Mouse (Mus musculus): ENCODE measurements at regions not wholly inside any gene's neighbourhood (a gene's known extent, or its start where the extent isn't known, plus 50 kb on each side); places are given as distances from the start of the nearest gene placed in this dataset.
"Not testable (repeated sequence)": the region's sequence is repeated elsewhere in the genome, so short reads cannot be mapped to it uniquely, and the experiment has no call there.

DNA sequence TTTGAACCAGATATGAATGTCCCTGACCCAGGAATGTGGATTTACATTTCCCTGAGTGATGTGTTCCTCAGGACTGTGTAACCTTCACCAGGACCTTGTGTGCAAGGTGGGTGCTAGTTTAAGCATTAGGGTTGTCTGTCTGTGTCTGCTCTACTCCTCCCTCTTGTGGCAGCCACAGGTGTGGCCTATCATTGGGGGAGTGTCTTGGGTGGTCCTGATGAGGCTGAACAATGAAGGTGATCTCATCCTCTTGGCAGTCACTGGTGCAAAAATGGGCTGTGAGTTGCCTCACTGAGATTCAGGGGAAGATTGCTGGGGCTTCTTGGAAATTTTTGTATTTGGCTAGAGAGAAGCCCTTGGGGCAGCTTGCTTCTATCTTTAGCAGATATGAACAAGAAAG lies 179.4 kb upstream of the Ube2e1 start:
- no peak for DNase-seq

DNA sequence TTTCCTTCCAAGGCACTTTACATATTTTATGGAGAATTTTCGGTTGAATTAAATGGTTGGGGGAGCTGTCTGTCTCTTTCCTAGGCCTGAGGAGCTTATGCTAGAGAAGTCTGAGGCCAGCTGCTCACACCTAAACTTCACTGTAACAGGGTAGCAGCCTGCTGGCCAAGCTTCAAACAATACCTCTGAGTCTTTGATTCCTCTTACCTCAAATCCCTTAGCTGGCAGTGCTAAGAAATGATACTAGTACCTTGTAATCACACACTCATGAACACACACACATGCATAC lies 176.6 kb upstream of the Ube2e1 start:
- no peak for DNase-seq

DNA sequence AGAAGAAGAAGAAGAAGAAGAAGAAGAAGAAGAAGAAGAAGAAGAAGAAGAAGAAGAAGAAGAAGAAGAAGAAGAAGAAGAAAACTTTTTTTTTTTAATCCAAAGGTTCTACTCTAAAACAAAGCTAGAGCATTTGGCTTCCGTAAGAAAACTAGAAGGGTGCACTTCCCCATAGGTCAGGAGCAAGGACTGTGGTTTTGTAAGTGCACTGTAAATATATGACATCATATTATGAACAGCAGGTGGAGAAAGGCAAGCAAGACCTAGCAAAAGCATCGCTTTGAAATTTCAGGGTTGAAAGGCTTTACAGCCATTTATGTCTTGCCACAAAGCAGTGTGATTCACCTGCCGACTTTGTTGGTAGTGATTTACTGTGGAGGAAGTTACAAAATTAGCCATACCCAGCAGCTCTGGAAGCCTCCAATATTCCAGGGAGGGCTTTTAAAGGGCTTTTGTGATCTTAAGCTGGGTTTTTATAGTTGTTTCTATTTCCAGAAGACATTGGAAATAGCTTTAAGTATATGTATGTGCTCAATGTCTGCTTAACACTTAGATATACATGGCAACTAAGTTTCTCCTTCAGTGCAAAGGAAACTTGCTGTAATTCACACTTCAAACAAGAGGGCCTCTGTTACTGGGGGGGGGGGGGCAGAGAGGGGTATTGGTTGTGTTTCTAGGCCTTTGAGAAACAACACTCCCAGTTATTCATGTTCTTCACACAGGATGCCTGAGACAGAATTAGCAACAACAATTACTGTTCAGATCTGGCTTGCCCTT lies 176.1 kb upstream of the Ube2e1 start:
- DNase-seq: no peak

DNA sequence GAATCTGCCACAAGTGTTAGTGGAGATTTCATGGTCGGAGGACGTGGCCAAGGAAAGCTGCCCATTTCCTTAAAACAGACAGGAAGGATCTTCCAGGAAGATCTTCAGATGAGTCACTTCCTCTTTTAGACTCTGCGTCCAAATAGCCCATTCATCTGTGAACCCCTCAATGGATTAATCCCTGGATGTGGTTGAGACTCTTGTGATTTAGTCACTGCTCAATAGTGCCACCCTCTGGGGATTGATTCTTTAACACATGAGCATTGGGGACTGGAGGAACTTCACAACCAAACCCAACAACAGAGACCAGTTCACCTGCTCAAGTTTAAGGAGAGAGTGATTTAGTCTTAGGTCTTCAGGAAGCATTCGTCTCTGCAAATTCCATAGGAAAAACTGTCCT lies 174.5 kb upstream of the Ube2e1 start:
- peak; percentile 10 for DNase-seq

DNA sequence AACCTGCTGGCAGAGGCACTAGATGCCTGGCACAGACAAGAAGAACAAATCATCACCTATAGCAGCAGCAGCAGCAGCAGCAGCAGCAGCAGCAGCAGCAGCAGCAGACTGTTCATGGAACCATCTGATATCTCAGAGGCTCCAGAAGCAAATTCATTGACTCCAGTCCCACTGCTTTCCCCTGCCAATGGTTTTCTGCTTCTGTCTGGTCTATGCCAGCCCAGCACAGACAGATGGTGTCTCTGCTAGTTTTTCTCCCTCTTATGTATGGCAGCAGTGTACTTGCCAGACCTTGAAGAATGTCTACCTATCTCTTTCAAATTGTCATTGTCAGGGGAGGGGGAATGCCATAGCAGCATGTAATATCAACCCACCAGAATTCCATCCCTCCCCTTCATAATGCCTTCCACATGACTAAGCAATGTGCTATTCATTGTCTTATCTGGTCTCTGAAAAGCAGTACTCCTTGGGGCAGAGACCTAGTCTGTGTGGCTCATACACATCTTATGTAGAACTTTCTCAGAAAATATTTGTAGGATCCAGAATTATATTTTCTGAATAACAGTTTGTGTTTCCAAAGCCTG lies 168.7 kb upstream of the Ube2e1 start:
- no peak for DNase-seq

DNA sequence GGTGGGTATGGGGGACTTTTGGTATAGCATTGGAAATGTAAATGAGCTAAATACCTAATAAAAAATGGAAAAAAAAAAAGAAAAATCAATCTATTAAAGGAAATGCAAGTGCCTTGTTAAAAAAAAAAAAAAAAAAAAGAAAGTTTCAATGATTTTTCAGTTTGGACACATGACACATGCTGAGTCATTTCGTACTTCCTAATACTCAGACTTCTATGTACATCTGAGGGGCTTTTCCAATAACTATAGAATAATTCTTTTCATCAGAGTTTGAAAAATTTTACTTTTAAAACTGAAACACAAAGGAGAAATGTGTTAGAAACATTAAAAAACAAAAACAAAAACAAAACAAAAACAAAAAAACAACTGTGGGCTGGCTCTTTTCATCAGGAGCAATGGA lies 162.4 kb upstream of the Ube2e1 start:
- no peak for DNase-seq

DNA sequence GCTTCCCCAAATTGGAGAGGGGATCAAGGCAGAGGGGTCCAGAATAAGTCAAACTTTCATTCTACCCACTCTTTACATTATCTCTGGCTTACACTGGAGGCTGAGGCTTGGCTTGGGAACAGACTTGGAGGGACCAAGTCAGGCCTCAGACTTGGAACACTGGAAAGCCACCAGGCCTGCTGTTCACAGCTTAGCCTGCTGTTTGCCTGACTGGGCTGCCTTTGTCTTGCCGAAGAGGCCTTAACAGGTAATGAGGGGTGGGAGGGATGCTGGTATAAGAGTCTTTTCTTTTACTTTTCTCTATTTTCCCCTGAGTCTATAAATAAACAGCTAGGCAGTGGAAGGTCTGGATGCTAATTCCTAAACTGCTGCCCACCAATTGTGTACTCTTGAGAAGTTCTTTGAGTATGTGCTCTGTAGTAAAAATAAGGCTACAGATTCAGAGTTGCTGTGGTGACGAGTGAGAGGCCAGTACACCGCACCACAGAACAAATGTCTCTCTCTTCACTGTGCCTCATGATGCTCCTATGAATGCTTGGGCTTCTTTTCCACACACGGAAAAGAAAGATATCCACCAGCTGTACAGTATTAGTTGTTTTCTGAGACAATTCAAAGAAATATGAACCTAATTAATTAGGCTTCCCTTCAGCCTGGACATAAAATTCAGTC lies 154.6 kb upstream of the Ube2e1 start:
- DNase-seq: no peak

DNA sequence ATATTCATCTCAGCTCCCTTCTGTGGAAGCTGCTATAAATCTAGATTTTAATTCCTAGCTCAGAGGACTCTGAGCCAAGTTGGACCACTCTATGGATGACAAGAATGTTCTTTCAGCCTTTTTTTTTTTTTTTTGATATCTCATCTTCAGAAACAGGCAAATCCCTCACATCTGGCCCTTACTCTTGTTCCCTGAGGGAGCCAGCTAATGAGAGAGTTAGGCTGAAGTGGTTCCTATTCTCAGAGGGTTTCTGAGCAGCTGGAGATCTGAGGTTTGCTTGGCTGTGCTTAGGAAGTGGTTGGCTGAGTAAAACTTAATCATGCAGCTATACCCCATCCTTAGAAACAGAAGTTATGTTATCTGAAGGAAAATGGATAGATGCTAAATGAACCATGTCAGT lies 153.9 kb upstream of the Ube2e1 start:
- DNase-seq: no peak

DNA sequence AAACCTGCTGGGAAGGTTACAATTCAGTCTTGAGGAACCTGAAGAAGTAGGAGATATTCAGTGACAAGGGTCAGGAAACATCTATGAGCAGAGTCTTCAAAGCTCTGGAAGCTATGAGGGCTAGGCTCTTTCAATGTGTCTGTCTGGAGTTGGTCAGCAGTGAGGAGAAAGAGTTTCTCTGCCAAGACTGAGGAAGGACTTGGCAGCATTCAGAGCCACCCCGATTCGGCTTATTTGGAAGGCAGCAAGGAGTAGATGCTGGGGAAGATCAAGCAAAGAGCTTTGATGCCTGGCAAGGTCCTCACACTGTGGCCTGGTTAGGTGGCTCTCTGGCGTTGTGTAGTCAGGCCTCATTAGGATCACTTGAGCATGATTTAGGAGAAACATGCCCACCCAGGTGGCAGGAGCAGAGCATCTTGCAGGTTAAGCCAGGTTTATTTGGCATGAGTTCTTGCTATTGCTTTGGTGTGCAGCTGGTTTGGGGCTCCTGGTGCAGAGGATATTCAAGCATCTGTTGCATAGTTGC lies 145.2 kb upstream of the Ube2e1 start:
- DNase-seq: peak; percentile 30

DNA sequence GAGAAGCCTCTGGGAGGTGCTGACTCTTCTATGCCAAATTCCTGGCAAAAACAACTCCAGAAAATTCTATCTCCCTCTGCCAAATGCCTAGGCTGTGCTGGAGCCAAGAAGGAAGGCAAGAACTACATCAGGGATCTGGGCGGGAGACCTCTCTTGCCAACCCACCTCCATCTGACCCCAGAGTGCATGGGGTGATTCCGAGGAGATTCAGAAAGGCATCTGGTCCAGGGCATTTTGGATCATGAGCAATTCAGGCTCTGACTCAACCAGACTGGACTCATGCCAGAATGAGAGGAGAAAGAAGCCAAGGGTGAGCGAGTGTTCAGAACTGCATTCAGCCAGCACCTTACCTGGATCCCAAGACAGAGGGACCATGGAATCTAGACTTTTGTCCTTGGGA lies 137.0 kb upstream of the Ube2e1 start:
- peak; percentile 71 for DNase-seq

DNA sequence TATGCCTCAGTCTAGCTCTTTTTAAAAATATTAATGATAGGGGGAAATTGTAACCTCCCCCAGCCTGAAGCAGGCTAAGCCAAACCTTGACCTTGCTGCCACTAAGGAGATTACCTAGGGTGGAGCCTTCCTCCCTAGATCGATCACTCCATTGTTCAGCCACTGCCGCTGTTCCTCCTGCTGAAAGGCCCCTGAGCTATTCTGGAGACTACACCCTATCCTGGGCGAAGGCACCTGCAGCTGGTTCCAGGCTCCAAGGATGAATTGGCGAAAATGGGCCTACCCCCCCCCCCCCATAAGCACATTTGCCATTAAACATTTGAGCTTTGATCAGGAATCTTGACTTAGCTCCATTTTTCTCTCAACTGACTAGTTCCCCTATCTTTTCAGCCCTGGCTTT lies 135.2 kb upstream of the Ube2e1 start:
- not testable (repeated sequence) for DNase-seq

DNA sequence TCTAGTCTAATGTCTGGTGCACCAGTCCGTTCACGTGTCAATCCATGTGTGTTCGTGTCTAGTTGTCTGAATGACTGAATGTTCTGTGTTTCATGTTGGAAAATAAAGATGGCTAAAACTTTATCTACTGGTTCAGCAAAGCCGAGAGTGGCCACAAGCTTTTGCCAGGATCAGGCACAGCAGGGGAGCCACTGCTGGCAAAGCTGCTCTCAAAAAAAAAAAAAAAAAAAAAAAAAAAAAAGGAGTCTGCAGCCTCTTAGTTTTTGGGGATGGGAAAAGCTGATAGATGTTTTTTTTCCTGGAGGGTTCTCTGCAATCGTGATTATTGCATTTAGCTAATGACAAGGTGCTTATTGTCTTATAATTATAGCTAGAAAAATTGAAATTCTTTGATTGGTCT lies 132.5 kb upstream of the Ube2e1 start:
- not testable (repeated sequence) for DNase-seq

DNA sequence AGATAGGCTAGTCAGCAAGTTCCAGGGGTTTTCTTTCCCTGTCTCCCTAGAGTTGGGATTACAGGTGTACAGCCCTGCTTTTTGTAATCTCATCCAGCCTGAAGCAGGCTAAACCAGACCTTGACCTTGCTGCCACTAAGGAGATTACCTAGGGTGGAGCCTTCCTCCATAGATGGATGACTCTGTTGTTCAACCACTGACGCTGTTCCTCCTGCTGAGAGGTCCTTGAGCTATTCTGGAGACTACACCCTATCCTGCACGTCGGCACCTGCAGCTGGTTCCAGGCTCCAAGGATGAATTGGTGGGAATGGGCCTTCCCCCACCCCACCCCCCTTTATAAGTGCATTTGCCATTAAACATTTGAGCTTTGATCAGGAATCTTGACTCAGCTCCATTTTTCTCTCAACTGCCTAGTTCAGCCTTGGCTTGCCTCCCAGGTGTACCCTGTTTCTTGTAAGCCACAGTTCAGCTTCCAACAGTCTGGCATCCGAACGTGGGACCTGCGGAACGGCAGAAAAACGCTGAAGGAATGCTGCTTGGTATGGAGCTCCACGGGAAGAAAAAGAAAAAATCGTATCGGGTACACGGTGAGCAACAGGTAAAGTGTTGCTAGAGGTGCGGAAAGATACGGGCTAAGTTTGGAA lies 131.7 kb upstream of the Ube2e1 start:
- DNase-seq: no peak

DNA sequence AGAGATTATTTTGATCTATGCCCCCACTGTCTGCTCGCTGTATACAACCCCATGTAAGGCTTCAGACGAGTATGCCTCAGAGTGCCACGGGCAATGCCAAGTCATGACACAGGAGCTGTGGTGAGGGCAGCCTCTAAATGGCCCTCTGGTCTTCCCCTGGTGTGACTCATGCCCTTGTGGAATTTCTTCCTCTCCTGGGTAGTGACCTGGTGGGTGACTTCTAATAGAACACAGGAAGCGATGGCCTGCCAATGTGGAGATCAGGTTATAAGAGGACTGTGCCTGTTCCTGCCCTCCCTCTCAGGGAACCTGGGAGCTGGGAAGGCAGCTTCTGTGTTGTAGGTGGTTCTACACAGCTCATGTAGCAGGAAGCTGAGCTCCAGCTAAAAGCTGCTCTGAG lies 130.7 kb upstream of the Ube2e1 start:
- no peak for DNase-seq

DNA sequence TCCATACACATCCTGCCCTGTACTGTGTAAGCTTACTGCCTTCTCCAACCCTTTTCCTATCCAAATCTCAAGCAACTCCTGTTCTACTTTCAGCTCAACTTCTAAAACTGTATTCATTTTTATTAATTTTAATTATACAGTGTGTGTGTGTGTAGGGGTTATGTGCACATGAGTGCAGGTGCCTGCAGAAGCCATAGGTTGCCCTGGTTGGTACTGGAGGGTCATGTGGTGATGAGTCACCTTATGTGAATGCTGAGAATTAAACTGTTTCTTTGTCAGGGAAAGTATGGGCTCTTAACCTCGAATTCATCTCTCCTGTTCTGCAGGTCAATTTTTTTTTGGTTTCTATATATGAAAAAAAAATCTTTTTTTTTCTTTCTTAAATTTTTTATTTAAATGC lies 117.0 kb upstream of the Ube2e1 start:
- no peak for DNase-seq

DNA sequence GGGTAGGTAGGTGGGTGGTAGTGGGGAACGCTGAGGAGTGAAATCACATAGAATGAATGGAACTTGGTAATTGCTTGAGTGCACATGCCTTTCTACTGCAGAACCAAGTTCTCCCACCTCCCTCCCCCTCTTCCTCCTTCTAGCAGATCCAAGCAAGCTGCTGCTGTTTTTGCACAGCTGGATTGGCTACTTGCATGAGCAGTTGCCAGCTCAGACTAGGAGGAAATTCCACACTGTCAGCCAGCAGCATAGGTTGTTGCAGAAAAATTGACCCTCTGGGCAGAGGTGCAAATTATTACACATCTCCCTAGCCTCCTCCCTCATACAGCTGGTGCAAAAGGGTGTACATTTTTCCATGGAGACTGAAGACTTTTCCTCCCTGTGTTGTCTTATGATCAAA lies 112.8 kb upstream of the Ube2e1 start:
- no peak for DNase-seq

DNA sequence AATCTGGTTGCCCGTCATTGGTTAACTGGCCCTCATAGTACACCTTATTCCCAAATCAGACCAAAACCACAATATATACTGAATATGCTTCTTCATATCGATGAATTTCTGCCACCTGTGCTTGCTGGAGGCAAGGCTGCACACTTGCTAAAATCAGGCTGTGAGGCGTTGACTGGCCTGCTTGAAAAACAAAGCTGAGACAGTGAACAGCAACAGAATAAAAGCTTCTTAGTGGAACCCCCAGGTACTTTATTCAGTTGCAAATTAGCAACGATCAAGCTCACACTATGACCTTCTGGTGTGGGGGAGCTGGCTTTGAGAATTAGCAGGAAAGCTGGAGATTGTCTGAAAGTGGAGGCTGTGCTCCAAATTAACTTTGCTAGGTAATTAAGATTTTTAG lies 97.3 kb upstream of the Ube2e1 start:
- not testable (repeated sequence) for DNase-seq

DNA sequence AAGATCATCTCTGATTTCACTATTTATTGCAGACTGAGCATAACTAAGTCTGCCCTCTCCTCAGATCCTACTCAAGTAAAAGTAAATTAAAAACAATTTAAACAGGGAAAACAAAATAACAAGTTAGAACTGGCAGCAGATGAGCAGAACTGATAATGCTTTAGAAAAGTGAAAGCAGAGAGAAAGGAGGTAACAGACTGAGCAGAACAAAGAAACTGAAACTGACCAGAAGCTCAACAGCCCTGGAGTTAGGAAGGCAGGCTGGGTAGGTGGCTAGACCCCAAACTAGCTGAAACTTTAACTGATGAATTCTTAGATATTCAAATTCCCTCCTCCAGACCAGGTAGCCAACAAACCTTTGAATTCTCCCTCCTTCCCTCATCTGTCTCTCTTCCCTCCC lies 94.2 kb upstream of the Ube2e1 start:
- no peak for DNase-seq

DNA sequence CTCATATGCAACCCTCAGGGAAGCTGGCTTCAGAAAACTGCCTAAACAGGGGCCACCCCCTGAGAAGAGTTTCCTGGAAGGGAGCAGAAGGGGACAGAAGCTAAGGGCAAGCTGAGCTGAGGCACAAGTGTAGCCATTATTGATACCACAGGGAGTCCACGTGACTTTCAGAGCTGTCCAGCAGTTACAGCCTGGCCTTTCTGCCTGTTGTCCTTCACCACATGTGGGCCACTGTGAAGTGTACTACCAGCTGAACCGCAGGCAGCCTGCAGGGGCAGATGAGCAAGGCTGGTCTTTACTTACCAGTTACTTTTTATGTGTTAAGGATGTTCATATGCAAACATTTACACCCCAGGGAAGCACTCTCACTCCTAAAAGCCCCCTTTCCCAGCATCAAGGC lies 85.2 kb upstream of the Ube2e1 start:
- DNase-seq: no peak

DNA sequence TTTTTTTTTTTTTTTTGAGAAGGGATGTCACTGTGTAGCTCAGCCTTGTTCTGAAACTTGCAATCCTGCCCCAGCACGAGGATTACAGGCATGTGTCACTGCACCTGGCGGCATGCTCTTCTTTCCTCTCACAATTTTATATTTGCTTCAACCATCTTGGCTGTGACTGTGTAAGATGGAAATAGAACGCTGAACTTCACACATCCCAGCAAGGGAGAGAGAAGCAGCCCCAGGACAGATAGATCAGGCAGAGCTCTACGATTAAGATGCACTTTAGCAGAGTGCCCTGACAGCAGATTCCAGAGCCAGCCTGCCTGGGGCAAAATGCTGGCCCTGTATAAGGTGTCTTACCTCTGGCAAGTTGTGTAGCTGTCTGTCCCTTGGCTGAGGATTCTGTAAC lies 84.7 kb upstream of the Ube2e1 start:
- no peak for DNase-seq

DNA sequence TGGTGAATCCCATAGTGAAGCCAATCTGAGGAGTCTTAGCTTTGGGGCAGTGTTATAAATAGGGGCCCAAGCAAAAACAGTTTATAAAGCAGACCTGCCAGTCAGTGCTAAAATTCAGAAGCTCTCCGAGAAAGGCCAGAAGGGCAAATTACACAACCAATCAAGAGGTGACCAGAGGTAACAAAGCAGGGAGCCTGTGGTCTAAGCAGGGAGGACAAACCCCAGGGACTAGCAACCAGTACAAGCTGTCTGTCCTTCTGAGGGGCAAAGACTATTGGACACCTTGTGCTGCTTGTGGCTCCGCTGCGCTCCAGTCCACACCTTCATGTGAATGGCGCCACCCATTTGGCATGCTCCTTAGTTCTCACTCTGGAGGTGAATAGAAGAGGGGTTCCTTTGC lies 67.3 kb upstream of the Ube2e1 start:
- DNase-seq: no peak

DNA sequence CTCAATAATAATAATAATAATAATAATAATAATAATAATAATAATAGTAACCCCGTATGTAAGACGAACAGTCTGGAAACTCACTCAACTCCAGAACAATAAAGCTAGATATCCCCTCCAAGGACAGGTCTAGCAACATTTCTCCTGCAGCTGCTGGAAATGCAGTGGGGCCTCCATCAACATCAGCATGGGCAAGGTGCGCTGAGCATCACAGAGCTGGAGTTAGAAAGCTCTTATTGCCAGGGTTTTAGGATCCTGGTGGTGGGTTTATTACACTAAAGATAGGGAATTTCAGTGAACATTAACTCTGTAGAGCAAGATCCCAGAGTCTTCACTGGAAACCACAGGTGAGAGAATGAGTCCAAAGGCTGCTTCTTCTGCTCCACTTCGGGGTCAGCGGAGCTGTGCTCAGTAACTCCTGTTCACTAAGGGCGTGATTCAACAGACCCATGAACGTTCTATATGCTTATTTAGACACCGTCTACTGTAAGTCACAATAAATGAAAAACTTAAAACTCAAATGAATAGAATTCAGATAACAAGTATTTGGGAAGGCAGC lies 64.6 kb upstream of the Ube2e1 start:
- no peak for DNase-seq

DNA sequence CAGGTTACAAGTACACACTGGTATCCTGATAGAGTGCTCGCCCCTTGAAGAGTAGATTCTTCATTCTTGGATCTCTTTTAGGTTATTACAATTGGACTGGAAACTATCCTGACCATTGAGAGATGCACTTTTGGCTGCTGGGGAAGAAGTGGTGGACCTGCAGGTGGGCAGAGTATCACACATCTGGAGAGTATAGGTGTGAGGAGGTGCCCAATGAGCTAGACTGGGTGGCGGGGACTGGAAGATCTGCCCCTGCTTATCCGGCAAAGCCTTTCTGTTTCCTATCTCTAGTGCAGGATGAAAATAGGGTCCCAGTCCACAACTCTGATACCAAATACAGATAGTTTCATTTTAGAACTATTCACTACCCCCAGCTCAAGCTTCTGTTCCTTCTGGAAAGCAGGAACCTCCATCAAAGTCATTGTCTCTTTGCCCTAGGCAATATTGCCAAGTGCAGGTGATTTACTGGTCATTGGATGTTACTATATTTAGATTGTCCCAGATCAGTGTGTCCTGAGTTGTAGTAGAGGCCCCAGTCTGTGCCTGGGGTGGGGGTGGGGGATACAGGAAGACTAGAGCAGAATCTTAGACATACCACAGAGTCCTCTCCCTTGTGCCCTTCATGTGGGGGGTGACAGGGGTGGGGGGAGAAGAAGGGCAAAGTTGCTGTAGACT lies 62.5 kb upstream of the Ube2e1 start:
- no peak for DNase-seq
